Mouse (Mus musculus): ENCODE measurements around the gene Mfge8.

Mfge8 gene

DNA sequence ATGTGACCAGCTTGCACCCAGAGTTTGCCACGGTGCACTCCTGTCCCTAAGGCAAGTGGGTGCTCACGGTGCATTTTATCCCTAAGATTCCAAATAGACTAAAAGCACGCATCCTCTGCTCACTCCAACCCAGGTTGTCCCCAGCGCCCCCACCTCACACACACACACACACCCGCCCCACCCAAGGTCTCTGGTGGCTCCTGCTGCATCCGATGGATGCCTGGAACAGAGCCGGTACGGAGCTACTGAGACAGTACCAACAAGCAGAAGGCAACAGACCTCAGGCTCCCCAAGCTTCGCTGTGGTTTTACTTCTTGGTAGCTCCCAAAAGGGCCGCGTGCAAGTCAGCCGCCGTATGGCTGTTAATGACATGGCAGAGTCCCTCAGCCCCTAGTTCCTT lies 18.5 kb downstream of the Mfge8 start:
- no peak for DNase-seq (ENCODE audit: low spot score)

DNA sequence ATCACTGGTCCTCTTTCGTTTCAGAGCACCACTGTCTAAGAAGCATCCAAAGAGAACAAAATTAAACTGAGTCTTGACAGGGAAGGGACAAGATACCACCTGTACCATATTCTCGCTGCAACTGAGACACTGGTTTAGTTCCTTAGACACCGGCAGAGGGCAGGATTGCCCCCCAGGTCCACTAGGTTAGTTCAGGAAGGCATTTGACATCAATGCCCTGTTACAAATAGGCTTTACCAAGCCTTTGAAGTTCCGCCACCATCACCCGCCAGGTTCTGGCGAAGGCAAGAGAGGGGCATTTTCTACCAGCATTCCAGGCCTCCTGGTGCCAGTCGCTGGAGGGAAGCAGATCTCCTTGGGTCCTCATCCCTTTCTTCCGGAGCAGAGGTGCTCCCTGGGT lies 19.0 kb downstream of the Mfge8 start:
- no peak for DNase-seq (ENCODE audit: low spot score)

DNA sequence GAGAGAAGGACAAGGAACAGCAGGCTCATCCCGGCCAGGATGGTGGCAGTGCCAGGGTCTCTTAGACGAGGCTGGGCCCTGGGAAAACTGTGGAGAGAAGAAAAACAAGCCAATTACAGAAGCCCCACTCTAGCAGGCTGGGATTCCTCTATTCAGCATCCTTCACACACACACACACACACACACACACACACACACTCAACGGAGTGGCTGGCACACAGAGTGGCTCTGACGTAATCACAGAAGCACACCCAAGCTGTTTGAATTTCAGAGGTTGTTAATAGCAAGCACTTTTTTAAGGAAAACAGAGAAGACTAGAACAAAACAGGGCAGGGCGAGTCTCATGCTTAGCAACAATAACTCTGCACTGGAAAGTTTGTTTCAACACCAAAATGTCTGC lies 25.4 kb downstream of the Mfge8 start:
- no peak for DNase-seq (ENCODE audit: low spot score)

DNA sequence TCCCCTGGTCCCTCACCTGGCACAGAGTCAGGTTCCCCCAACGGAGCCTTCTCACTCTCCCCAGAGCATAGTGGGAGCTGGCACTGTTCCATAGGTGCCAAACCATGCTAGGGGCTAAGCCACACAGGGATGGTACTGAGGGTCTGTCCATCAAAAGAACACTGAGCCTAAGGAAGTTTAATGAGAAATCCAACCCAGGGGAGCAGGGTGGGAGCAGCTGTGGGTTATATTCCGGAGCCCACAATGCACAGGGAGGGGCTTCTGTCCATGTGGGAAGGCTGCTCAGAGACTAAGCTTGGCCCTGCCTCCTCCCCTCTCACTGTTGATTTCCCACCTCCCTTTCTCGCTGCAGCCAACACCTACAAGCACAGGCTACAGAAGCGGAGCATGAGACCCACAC lies 35.0 kb downstream of the Mfge8 start:
- no peak for DNase-seq (ENCODE audit: low spot score)

DNA sequence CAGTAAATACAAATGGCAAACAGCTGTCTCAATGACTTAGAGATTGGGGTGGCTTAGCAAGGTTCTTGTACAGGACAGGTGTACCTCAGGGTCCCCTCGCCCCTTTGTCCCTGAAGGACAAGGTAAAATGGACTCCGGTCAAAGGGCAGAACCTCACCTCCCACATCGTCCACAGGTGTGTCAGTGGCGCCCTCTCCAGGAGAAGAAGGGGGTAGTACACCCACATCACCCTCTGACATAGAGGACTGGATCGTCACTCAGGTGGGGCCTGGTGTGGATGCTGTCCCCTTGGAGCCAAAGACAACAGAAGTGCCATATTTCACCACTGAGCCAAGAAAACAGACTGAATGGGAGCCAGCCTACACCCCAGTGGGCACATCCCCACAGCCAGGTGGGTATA lies 52.4 kb downstream of the Mfge8 start:
- no peak for DNase-seq (ENCODE audit: low spot score)

DNA sequence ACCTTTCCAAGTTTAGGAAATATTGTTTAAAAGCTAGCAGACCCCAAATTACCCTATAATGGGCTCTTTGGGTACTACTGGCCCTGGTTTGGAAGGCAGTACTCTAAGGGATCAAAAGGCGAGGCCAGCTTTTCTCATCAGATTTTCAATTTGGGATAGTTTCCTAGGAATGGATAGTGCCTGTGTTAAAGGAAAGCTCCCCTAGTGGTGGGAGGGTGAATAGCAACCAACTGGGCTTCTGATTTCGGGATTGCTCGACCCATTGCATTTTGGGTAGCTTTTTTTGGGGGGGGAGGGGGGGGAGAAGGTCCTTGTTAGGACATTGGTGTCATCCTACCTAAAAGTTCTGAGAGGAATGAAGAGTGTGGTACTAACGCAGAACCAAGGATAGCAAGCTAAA lies 59.7 kb downstream of the Mfge8 start:
- DNase-seq (ENCODE audit: low spot score) = no peak
